Mouse (Mus musculus) layer of hippocampus, postnatal 14 days (tissue): ENCODE data around the gene Bbs9. TPM values are rescaled to one million over a fixed set of nuclear protein-coding genes. Genes with fewer than 3 reads are reported as not detected.
"Not testable (repeated sequence)": the region's sequence is repeated elsewhere in the genome, so short reads cannot be mapped to it uniquely, and the experiment has no call there.

ENCODE experiments used
- DNase-seq, 2 experiments: peaks; one replicate each; pipeline ENCODE4 v3.0.0; 2021 to 2022; ENCODE audit warnings: low spot score in 2 of 2, mixed read lengths in 1 of 2
- long read RNA-seq, 2 experiments: library from polyadenylated mRNA; stranded (forward); transcript quantifications; one replicate each; pipeline ENCODE4 v2.0.0; 2021
- total RNA-seq, 2 experiments: library from RNA; stranded (reverse); gene quantifications; 2 replicates each; pipeline ENCODE4 v1.2.3; 2021

Gene Bbs9
- total RNA-seq = 10 to 100 TPM; 21.3 to 23.0 TPM
- long read RNA-seq, experiment 1, partial matches to known transcripts = 2 of 4 reads
- long read RNA-seq, experiment 1, other reads (novel, unspliced or antisense) = 1 of 4 reads
- long read RNA-seq, experiment 2, partial matches to known transcripts = 0 of 8 reads
- long read RNA-seq, experiment 2, other reads (novel, unspliced or antisense) = 7 of 8 reads

DNA sequence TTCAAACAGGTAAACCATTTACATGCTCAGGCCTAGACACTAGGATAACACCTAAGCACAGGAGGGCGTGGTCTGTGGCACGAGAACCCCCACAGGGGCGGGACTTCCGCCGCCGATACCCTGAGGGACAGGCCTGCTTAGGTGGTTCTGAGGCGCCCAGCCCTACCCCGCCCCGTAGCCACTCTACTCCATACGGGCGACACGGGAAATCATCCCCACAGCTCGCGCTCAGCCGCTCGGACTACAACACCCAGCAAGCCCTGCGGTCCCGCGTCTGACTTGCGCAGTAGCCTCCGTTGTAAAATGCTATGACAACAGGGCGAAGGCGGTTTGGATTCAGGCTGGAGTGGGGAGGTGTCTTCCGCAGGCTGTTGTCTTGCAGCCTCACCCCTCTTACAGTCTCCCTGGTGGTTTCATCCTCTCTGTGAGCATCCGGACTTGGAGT, at the start of gene Bbs9:
Gene Bbs9, plus strand, starts transcription at position 292 of the 445 bp plus-strand sequence.
- peak; percentile 93 to 96 for DNase-seq

- no peak for DNase-seq
Observed at GRCm38 (mm10) chr9:22428028-22428665, 47.4 kb upstream of the Bbs9 start.

GRCm38 (mm10) chr9:22428666-22429410, 46.7 kb upstream of the Bbs9 start:
- DNase-seq = no peak

DNA sequence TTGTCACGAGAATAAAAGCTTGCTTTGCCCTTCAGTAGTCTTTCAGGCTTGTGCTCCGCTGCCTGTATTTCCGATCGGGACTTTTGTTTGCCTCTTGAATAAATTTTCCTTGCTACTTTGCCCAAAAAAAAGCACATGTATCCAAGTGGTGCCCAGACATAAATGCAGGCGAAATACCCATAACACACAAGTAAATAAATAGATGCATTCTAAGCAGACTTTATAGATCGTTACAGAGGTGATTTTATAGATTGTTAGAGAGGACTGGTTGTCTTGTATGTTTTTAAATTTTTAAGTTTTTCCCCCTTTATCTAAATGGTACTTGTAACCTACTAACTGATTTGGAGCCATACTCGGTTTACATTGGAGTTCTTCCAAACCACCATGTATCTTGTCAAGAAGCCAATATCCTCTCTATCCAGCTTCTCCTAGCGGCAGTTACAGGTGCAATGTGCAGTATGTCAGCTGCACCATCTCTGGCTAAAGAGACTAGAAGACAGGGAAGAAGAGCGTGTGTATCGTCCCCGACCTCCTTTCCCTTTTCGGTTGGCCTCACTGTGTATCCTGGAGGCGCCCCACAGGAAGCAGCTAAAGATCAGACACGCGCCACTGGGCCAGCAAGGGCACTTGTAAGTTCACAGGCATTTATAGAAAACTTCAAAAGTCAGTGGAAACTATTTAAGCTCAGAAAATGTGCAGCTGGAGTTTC, 45.8 kb upstream of the Bbs9 start:
- DNase-seq = no peak

- DNase-seq = no peak
Observed at GRCm38 (mm10) chr9:22430315-22430840, 45.1 kb upstream of the Bbs9 start.

DNA sequence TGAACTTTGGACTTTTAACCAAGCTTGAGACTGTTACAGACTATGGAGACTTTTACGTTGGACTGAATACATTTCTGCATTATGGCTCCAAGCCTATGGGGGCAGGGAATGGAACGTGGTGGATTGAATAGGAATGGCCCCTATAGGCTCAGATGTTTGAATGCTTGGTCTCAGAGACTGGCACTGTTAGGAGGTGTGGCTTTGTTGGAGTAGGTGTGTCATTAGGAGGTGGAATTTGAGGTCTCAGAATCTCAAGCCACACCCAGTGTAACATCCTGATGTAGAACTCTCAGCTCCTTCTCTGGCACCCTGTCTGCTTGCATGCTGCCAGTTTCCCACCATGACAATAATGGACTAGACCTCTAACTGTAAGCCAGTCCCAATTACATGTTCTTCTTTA, 42.3 kb upstream of the Bbs9 start:
- no peak for DNase-seq

DNA sequence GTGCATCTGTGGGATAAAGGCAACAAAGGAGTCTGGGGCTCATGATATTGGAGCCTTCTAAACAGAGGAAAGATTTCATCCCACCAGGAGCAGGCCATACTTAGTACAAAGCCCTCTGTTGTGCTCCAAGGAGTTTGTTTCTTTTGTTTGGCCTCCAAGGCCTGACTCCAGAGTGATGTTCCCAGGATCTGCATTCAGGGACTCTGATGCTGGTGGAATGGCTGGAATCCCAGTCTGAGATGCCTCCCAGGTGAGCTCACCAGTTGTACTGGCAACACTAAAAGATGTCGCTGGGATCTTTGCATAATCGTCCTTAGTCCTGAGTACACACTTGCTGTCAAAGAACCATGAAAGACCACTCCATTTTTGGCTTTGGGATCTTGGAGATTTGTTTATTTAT, 41.4 kb upstream of the Bbs9 start:
- DNase-seq = no peak

DNA sequence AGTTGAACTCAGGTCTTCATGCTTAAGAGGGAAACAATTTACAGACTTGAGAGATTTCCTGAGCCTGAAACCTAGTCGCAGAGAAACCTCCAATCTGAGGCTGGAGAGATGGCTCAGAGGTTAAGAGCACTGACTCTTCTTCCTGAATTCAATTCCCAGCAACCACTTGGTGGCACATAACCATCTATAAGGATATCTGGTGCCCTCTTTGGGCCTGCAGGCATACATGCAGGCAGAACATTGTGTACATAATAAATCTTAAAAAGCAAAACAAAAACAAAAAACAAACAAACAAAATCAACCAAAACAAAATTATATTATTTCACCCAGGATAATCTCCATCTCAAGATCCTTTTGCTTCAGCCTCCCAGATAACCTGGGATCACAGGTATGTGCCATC, 36.7 kb upstream of the Bbs9 start:
- no peak for DNase-seq

- DNase-seq = no peak
Observed at GRCm38 (mm10) chr9:22443157-22443556, 32.4 kb upstream of the Bbs9 start.

- no peak for DNase-seq
Observed at GRCm38 (mm10) chr9:22445123-22445522, 30.4 kb upstream of the Bbs9 start.

DNA sequence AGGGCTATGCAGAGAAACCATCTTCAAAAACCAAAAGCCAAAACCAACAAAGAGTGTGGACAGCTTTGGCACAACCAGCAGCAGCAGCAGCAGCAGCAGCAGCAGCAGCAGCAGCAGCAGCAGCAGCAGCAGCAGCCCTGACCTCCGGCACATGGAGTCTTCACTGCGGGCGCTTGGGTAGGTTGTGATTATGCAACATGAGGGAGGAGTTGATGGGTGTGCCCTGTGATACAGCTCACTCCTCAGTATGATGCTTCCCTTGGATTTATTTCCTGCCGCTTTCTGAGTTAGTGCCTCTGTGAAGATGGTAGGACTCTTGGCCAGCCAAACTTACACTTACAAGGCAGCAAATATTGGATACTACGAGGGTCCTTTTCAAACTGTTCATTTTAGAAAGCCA, 28.3 kb upstream of the Bbs9 start:
- DNase-seq = no peak

- DNase-seq = no peak
Observed at GRCm38 (mm10) chr9:22448420-22448819, 27.1 kb upstream of the Bbs9 start.

- DNase-seq = no peak
Observed at GRCm38 (mm10) chr9:22449209-22449608, 26.3 kb upstream of the Bbs9 start.

- no peak for DNase-seq
Observed at GRCm38 (mm10) chr9:22452697-22453096, 22.8 kb upstream of the Bbs9 start.

- no peak for DNase-seq
Observed at GRCm38 (mm10) chr9:22453501-22453924, 22.0 kb upstream of the Bbs9 start.

DNA sequence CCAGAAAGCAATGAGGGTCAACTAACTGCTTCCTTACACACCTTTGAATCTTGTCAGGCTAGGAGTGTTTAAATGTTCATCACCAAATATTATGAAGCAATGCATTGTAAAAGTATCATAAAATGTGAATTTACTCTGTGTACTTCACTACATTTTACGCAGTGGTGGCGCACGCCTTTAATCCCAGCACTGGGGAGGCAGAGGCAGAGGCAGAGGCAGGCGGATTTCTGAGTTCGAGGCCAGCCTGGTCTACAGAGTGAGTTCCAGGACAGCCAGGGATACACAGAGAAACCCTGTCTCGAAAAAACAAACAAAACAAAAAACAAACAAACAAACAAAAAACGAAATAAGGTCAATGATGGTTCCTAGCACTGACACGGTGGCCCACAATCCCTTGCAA, 21.5 kb upstream of the Bbs9 start, which contains the start of gene Gm17545:
Gene Gm17545, plus strand, starts transcription at position 301 of the 400 bp plus-strand sequence.
- DNase-seq = not testable (repeated sequence)

GRCm38 (mm10) chr9:22455041-22455440, 20.5 kb upstream of the Bbs9 start:
- no peak for DNase-seq

GRCm38 (mm10) chr9:22457142-22457835, 18.2 kb upstream of the Bbs9 start:
- no peak for DNase-seq

DNA sequence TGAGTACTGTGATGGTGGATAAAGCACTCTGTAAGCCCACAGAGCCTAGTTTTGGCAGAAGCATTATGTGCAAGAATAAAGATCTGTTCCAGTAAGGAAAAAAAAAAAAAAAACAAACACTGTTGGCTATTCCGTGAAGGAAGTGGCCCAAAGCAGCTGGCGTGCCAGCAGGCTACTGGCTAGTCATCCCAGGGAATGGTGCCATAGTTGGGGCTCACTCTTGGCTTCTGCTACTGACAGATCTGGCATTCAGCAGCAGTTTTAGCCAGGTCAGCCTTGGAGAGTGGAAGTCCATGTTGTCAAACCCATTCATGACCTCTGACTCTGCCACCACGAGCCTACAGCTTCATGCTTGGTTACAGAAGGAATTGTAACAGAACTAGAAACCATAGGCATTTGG, 13.6 kb upstream of the Bbs9 start:
- peak; percentile 51 to 78 for DNase-seq

DNA sequence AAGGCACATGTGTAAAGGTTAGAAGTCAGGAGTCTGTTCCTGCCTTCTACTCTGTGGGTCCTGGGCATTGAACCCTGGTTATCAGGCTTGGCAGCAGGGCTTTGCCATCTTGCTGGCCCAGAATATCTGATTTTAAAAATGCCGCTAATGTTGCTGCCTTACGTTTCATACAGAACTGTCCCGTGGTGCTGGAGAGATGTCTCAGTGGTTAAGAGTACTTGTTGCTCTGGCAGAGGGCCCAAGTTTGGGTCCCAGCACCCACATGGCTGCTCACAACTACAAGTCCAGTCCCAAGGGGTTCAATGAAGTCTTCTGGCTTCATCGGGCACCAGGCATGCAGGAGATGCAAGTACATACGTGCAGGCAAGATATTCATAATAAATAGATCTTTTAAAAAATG, 9.3 kb upstream of the Bbs9 start:
- DNase-seq = no peak
